Mouse (Mus musculus) megakaryocyte progenitor cell, adult 5-6 weeks (primary cell): ENCODE measurements around the gene Olfr412. TPM values are rescaled to one million over a fixed set of nuclear protein-coding genes. Genes with fewer than 3 reads are reported as not detected.

Experiments used
- ATAC-seq: replicated peaks from 2 replicates; pipeline ENCODE4 v1.8.0; 2016; ENCODE audit warnings: mild to moderate bottlenecking, moderate TSS enrichment, inconsistent platforms; ENCODE audit not compliant: poor library complexity
- total RNA-seq, 2 experiments: library from RNA; stranded (forward) in 1 of 2; stranded (reverse) in 1 of 2; fragments of 157-497, 149-512 nt in 1 of 2; fragments of 200-1000 nt in 1 of 2; gene quantifications; 2 replicates each; pipeline versions ENCODE4 v1.2.3 to v1.2.4; 2015 to 2017

Olfr412 gene
- total RNA-seq, 2 experiments from 2014 or later, result not detected

DNA sequence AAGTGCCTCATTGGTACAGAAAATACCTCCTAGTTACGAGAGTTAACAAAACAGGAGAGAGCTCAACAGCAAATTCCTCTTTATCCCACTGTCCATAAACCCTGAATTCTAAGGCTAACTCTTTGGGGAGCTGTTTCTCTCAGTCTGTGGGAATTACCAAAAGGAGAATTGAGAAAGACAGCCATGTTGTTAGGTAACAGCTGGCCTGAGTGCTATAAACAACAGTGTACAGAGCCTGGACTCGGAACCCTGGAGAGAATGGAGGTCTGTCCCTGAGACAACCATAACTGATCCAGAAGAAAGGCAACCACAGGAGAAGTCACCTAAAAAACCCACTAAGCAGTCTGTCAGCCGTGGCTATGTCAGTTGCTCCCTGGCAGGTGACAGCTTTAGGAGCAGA, 50.6 kb downstream of the Olfr412 start:
- ATAC-seq, result no peak

DNA sequence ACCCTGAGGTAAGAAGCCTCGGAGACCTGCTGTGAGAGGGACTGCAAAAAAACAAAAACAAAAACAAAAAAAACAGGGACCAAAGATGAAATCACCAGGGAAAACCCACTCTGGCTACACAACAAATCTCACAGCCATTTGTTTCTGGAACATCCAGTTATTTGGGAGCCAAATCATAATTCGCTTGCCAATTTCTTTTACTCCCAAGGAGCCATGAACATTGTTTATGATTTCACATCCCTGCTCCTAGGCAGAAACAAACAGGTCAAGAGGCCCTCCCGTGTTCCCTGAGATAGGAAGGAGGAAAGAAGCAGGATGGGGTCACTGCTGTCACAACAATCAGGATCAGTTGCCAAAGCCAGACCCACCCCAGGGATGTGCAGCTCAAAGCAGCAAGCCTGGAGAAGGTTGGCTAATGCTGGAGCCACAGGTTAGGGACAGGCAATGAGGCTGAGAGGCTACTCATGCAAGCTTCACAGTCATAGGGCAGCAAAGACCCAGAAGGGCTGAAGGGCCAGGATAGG, 51.6 kb downstream of the Olfr412 start:
- no peak for ATAC-seq

DNA sequence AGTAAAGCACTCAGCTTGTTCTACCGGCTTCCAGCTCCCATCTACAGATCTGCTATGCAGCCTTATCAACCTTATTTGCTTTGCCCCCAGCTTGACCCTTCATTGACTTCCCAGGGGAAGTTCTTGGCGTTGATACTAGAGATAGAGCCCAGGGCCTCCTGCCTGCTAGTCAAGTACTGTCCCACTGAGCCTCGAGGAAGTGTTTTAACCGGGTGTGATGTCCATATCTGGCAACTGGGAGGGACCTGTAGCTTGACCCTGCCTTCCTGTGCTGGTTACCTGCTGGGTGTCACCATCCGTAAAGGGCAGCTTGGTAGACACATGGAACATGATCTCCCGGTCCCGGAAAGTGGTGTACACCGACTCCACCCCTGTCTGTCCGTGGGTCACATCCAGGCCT, 52.2 kb downstream of the Olfr412 start:
- no peak for ATAC-seq

DNA sequence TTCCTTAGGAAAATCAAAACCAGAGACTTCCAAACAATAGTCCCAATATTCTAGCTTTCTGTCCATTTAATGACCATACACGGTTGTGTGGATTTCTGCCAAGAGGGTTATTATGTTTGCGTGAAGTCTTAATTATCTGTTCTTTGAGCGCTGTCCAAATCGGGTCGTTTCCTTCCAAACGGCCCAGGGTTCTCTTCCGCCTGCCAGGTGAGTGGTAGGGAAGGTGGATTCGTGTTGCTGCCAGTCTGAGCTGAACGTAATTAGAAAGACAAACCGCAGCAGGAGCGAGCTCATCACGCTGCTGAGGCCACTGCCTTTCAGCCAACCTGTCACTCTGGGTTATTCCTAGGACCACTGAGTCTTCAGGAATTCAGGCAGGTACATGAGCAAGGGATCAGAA, 53.9 kb downstream of the Olfr412 start:
- ATAC-seq, result no peak

Other genes starting within 250 kb of the Olfr412 start
- gene Olfr401, start 248.4 kb upstream of the Olfr412 start, total RNA-seq (2015), result not detected in 2 replicates
- gene Olfr401, start 248.4 kb upstream of the Olfr412 start, total RNA-seq (2017), result not detected in 2 replicates
- gene Olfr402, start 208.5 kb upstream of the Olfr412 start, total RNA-seq (2015), result not detected in 2 replicates
- gene Olfr402, start 208.5 kb upstream of the Olfr412 start, total RNA-seq (2017), result not detected in 2 replicates
- not detected in 2 replicates for gene Olfr403, start 175.8 kb upstream of the Olfr412 start, total RNA-seq (2015)
- gene Olfr403, start 175.8 kb upstream of the Olfr412 start, total RNA-seq (2017), result not detected in 2 replicates
- not detected in 2 replicates for gene Olfr43, start 150.7 kb upstream of the Olfr412 start, total RNA-seq (2015)
- gene Olfr43, start 150.7 kb upstream of the Olfr412 start, total RNA-seq (2017), result not detected in 2 replicates
- gene Olfr406, start 102.3 kb upstream of the Olfr412 start, total RNA-seq (2015), result not detected in 2 replicates
- not detected in 2 replicates for gene Olfr406, start 102.3 kb upstream of the Olfr412 start, total RNA-seq (2017)
- gene Olfr59, start 78.3 kb upstream of the Olfr412 start, total RNA-seq (2015), result not detected in 2 replicates
- not detected in 2 replicates for gene Olfr59, start 78.3 kb upstream of the Olfr412 start, total RNA-seq (2017)
- gene Olfr410, start 24.0 kb upstream of the Olfr412 start, total RNA-seq (2015), result not detected in 2 replicates
- not detected in 2 replicates for gene Olfr410, start 24.0 kb upstream of the Olfr412 start, total RNA-seq (2017)
- not detected in 2 replicates for gene Olfr411, start 9.4 kb upstream of the Olfr412 start, total RNA-seq (2015)
- not detected in 2 replicates for gene Olfr411, start 9.4 kb upstream of the Olfr412 start, total RNA-seq (2017)
- gene Rap1gap2, start 248.8 kb downstream of the Olfr412 start, total RNA-seq (2015), result 1.1 and 1.4 TPM in 2 replicates
- 1.3 TPM in 2 replicates for gene Rap1gap2, start 248.8 kb downstream of the Olfr412 start, total RNA-seq (2017)